Mouse (Mus musculus): ENCODE data around the gene Smc4. TPM values are rescaled to one million over a fixed set of nuclear protein-coding genes. Genes with fewer than 3 reads are reported as not detected.

Smc4 gene
- total RNA-seq, 2 experiments from 2014 or later = 15.2 to 17.1 TPM

DNA sequence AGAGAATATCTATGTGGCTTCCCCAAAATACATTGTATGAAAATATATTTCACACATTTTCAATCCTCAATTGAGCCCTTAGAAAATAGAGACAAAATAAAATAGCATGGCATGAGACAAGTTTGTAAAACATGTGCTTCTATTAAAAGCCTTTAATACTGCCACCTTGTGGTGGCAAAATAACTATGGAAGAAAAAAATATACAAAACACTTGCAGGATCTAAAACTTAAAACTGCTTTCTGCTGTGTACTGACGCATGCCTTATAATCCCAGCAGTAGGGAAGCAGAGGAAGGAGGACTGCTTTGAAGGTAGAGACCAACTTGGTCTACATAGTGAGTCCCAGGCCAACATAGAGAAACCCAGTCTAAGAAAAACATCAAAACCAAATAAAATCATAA lies 59.5 kb downstream of the Smc4 start:
- no peak for DNase-seq
- intact Hi-C loops (cut with DNase I; ENCODE audit: low total_unique reads) = no loop called here

Small RNAs within 50 kb of the gene (microRNA-seq; reads per million reads assigned to microRNA genes)
- gene Mir15b (978 to 1,300 reads per million in 2 experiments), gene Mir16-2 (224 to 226 reads per million in 2 experiments)

Other genes starting within 250 kb of the Smc4 start
- under 1 TPM; 0.13 to 0.55 TPM for gene 1110032F04Rik, start 135.2 kb upstream of the Smc4 start, total RNA-seq (2021)
- 1 to 10 TPM; 3.4 to 4.8 TPM for gene Ift80, start 168 bp upstream of the Smc4 start, total RNA-seq (2021)
- 1 to 10 TPM; 3.8 to 3.9 TPM for gene Trim59, start 40.0 kb downstream of the Smc4 start, total RNA-seq (2021)
- gene Kpna4, start 122.4 kb downstream of the Smc4 start, total RNA-seq (2021) = 10 to 100 TPM; 57.8 to 69.8 TPM
- not detected for gene Arl14, start 217.7 kb downstream of the Smc4 start, total RNA-seq (2021)